Mouse (Mus musculus) heart, embryonic 12.5 days (tissue): Measurements from ENCODE around the gene Spire2. TPM values are rescaled to one million over a fixed set of nuclear protein-coding genes. Genes with fewer than 3 reads are reported as not detected.

ENCODE experiments used
- ATAC-seq: fragments of 200-750 bp; cut with Nextera tagmentation; 2 replicates; pipeline ENCODE4 v1.8.0; 2017; ENCODE audit warnings: moderate TSS enrichment, moderate library complexity; ENCODE audit not compliant: insufficient number of reproducible peaks, low FRiP score
- H3K27ac ChIP-seq: fragments of 300-500 bp; sonication (generic); 2 replicates; pipeline ENCODE4 v1.5.1; 2016; ENCODE audit warnings: mild to moderate bottlenecking, moderate library complexity; ENCODE audit not compliant: poor library complexity, severe bottlenecking
- H3K27me3 ChIP-seq: fragments of 300-500 bp; sonication (generic); replicated peaks from 2 replicates; pipeline ENCODE4 v1.6.1; 2016; ENCODE audit warnings: mild to moderate bottlenecking, moderate library complexity
- H3K36me3 ChIP-seq: fragments of 300-500 bp; sonication (generic); 2 replicates; pipeline ENCODE4 v1.6.1; 2016; ENCODE audit warnings: mild to moderate bottlenecking, moderate library complexity
- H3K4me1 ChIP-seq: fragments of 300-500 bp; sonication (generic); replicated peaks from 2 replicates; pipeline ENCODE4 v1.6.1; 2016; ENCODE audit warnings: mild to moderate bottlenecking
- H3K4me2 ChIP-seq: fragments of 300-500 bp; sonication (generic); 2 replicates; pipeline ENCODE4 v1.6.1; 2016; ENCODE audit warnings: mild to moderate bottlenecking, moderate library complexity
- H3K4me3 ChIP-seq: fragments of 300-500 bp; sonication (generic); 2 replicates; pipeline ENCODE4 v1.5.1; 2016; ENCODE audit warnings: mild to moderate bottlenecking
- H3K9ac ChIP-seq: fragments of 300-500 bp; sonication (generic); 2 replicates; pipeline ENCODE4 v1.6.1; 2016; ENCODE audit warnings: mild to moderate bottlenecking, moderate library complexity
- H3K9me3 ChIP-seq: fragments of 300-500 bp; sonication (generic); replicated peaks from 2 replicates; pipeline ENCODE4 v1.6.1; 2016; ENCODE audit warnings: mild to moderate bottlenecking, moderate library complexity
- WGBS: fragments of 180-500 bp; shearing (Covaris S2); methylation state at CpG from one replicate; pipeline ENCODE4 v1.1.7; 2016; 5-methylcytosine and 5-hydroxymethylcytosine counted together
- polyA plus RNA-seq: library from polyadenylated mRNA; unstranded; fragments of >200 nt; fragmentation: Nextera tagmentation; extraction: Ambion mirVana; gene quantifications from 2 replicates; pipeline ENCODE4 v1.2.1, GENCODE M21; 2016

The Spire2 gene
- polyA plus RNA-seq, 1 experiment from 2014 or later, result 3.4 TPM

DNA sequence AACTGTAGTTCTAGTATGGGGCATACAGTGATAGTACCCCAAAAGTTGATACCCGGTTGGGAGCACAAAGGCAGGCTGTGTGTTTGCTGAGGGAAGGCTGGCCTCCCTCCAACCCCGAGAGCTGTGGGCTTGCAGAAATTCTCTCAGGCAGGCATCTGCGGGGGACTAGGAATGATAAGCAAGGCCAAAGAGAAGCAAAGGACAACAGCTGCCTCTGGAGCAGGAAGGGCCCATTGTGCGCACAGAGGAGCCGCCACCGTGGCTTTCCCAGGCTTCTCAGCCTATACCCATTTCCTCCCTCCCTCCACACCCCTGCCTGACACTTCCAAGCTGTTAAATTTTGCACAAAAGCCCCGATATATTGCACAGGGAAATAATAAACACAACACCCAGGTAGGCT lies 1.4 kb downstream of the Spire2 start:
- Histone ChIP-seq H3K9me3 (no peaks in the 10 kb centered on the region), H3K9ac (no peak overlapping the region), H3K27me3 (peaks cover 19% of the 10 kb centered on the region), H3K4me1 (peaks cover 35% of the 10 kb centered on the region), H3K27ac (peak overlapping the region; percentile 30; the same call in 1 of the 2 replicates), H3K4me3 (peak overlapping the region; percentile 21; the same call in 1 of the 2 replicates), H3K4me2 (peak overlapping the region; percentile 34), H3K36me3 (no peaks in the 10 kb centered on the region)
- 5% methylated on average over 7 of the region's 7 CpGs for WGBS
- no peak for ATAC-seq

- Histone ChIP-seq H3K4me3 (no peak overlapping the region), H3K4me2 (peak overlapping the region; percentile 34), H3K4me1 (peaks cover 35% of the 10 kb centered on the region), H3K9ac (no peak overlapping the region), H3K36me3 (no peaks in the 10 kb centered on the region), H3K27ac (peak overlapping the region; percentile 30; the same call in 1 of the 2 replicates), H3K27me3 (peaks cover 19% of the 10 kb centered on the region), H3K9me3 (no peaks in the 10 kb centered on the region)
- no peak for ATAC-seq
- WGBS, result 15% methylated on average over 1 of the region's 1 CpGs
Measured at GRCm38 (mm10) chr8:123334467-123334866, 2.0 kb downstream of the Spire2 start.

- H3K4me3 ChIP-seq, result no peak overlapping the region
- ATAC-seq, result no peak
Measured at GRCm38 (mm10) chr8:123337475-123337874, 5.0 kb downstream of the Spire2 start.

GRCm38 (mm10) chr8:123340071-123340470 lies 7.6 kb downstream of the Spire2 start:
- no peak for ATAC-seq
- no peak overlapping the region for H3K9ac ChIP-seq
- H3K27ac ChIP-seq, result no peak overlapping the region
- no peak overlapping the region for H3K4me2 ChIP-seq
- WGBS, result 94% methylated on average over 4 of the region's 4 CpGs
- peaks cover 11% of the 10 kb centered on the region for H3K4me1 ChIP-seq
- no peak overlapping the region for H3K4me3 ChIP-seq
- H3K36me3 ChIP-seq, result no peaks in the 10 kb centered on the region
- peaks cover 5% of the 10 kb centered on the region for H3K9me3 ChIP-seq
- H3K27me3 ChIP-seq, result no peaks in the 10 kb centered on the region

More at GRCm38 (mm10) chr8:123337475-123337874, 5.0 kb downstream of the Spire2 start:
- peaks cover 21% of the 10 kb centered on the region for H3K4me1 ChIP-seq
- peaks cover 5% of the 10 kb centered on the region for H3K9me3 ChIP-seq
- H3K27me3 ChIP-seq, result peaks cover 19% of the 10 kb centered on the region
- H3K9ac ChIP-seq, result no peak overlapping the region
- no peak overlapping the region for H3K4me2 ChIP-seq
- no peaks in the 10 kb centered on the region for H3K36me3 ChIP-seq
- no peak overlapping the region for H3K27ac ChIP-seq
- 75% methylated on average over 3 of the region's 3 CpGs for WGBS

- no peaks in the 10 kb centered on the region for H3K27me3 ChIP-seq
- no peak overlapping the region for H3K27ac ChIP-seq
- H3K4me2 ChIP-seq, result no peak overlapping the region
- peaks cover 11% of the 10 kb centered on the region for H3K4me1 ChIP-seq
- WGBS, result 81% methylated on average over 27 of the region's 27 CpGs
- no peak overlapping the region for H3K4me3 ChIP-seq
- ATAC-seq, result no peak
- H3K9ac ChIP-seq, result no peak overlapping the region
- no peaks in the 10 kb centered on the region for H3K36me3 ChIP-seq
- peaks cover 5% of the 10 kb centered on the region for H3K9me3 ChIP-seq
Measured at GRCm38 (mm10) chr8:123341040-123342015, 8.8 kb downstream of the Spire2 start.

DNA sequence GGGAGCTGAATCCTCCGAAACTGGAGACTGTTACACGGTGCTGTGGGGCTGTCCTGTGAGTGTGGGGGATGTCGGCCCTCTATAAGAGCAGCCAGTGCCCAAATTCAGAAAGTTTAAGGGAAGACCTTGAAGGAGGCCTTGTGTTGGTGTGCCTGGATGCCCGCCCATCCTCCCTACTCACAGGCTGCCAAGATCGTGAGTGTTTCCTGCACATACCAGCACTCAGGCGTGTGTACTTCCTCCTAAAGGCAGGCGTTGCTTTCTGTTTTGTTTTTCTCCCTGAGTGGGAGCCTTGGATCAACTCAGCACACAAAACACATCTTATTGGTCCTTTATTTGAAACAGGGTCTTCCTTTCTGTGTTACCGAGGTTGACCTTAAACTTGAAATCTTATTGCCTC lies 9.7 kb downstream of the Spire2 start:
- Histone ChIP-seq H3K27me3 (no peaks in the 10 kb centered on the region), H3K27ac (no peak overlapping the region), H3K4me2 (no peak overlapping the region), H3K9me3 (peaks cover 5% of the 10 kb centered on the region), H3K9ac (no peak overlapping the region), H3K4me1 (peaks cover 11% of the 10 kb centered on the region), H3K4me3 (no peak overlapping the region), H3K36me3 (no peaks in the 10 kb centered on the region)
- WGBS, result 69% methylated on average over 8 of the region's 8 CpGs
- ATAC-seq, result no peak

DNA sequence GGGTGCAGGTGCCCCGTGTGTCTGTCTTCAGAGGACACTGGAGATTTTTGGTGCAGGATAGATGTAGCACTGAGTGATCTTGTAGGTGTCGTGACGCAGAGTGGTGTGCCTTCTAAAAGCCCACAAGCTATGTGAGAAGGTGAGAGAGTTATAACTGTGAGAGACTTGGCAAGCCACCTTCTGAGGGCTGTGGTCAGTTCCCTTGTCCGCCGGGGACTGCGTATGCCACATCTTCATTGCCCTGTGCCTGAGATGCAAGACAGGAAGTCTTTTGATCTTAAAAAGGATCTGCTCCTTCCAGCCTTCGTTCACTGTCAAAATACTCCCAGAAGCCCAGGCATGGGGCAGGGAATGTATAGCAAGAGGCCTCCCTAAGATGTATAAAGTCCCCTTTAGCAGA lies 10.4 kb downstream of the Spire2 start:
- 72% methylated on average over 7 of the region's 7 CpGs for WGBS

DNA sequence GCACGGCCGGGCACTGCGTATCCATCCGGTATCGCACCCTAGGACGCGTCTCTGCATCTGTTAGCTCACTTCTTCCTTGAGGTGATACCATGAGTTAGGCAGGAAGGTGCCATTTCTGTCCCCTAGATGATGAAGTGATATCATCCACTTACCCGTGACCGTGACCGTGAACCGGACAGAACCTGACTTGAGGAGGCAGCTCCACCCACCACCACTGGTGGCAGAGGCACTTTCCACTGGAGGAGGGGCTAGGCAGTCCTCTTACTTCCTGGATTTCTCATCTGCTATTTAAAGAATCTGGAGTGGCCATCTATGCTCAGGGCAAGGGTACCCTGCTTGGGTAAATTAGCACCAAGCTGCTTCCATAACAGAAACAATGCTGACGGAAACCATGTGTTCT lies 10.9 kb downstream of the Spire2 start:
- Histone ChIP-seq H3K4me2 (no peak overlapping the region), H3K27ac (0 out of 2 replicates have a peak overlapping the region, but pooled peaks have one; percentile 4), H3K27me3 (no peaks in the 10 kb centered on the region; the same call in 1 of the 2 replicates), H3K9me3 (peaks cover 5% of the 10 kb centered on the region), H3K36me3 (no peaks in the 10 kb centered on the region), H3K4me1 (peaks cover 20% of the 10 kb centered on the region), H3K4me3 (no peak overlapping the region), H3K9ac (no peak overlapping the region)
- ATAC-seq, result no peak
- 72% methylated on average over 12 of the region's 12 CpGs for WGBS

More for the DNA sequence above, 10.4 kb downstream of the Spire2 start:
- no peak overlapping the region for H3K4me2 ChIP-seq
- peaks cover 15% of the 10 kb centered on the region for H3K4me1 ChIP-seq
- no peaks in the 10 kb centered on the region for H3K36me3 ChIP-seq
- H3K27me3 ChIP-seq, result no peaks in the 10 kb centered on the region; the same call in 1 of the 2 replicates
- no peak for ATAC-seq
- no peak overlapping the region for H3K27ac ChIP-seq
- no peak overlapping the region for H3K9ac ChIP-seq
- peaks cover 5% of the 10 kb centered on the region for H3K9me3 ChIP-seq
- no peak overlapping the region for H3K4me3 ChIP-seq

DNA sequence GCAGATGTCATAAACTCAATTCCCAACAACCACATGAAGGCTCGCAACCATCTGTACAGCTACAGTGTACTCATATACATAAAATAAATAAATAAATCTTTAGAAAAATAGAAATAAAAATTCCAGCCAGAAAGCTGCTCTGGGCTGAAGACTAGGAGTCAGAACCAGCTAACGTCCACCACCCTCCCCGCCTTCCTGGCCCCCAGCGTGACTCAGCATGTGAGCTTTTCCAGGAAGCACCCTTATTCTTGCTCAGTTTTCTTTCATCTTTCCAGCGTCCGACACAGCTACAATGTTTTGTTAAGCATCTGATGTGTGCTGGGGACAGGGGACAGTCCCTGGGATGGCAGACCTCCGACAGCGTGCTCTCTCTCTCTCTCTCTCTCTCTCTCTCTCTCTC lies 12.6 kb downstream of the Spire2 start:
- no peak overlapping the region for H3K4me2 ChIP-seq
- H3K27me3 ChIP-seq, result no peaks in the 10 kb centered on the region; the same call in 1 of the 2 replicates
- 73% methylated on average over 8 of the region's 8 CpGs for whole genome bisulfite sequencing
- no peaks in the 10 kb centered on the region for H3K36me3 ChIP-seq
- H3K9me3 ChIP-seq, result peaks cover under 1% of the 10 kb centered on the region
- no peak overlapping the region for H3K9ac ChIP-seq
- no peak overlapping the region for H3K27ac ChIP-seq
- no peak for ATAC-seq
- peaks cover 28% of the 10 kb centered on the region for H3K4me1 ChIP-seq
- no peak overlapping the region for H3K4me3 ChIP-seq

DNA sequence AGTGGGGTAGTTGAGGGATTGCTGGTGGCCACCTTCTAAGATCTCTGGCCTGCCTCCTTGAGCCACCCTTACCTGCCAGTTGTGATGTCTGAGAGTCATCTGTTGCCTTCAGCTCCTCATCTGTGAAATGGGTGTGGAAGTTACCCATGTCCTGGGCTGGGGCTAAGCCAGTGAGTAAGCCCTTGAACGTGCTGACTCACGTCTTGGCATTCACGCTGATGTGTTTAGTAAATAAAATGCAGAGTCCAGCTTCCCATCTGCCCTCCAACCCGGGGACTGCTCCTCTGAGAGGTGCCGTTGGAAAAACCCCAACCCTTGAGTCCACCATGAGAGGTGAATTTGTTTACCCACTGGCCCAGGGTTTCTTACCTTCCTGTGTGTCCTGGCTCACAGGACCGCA lies 13.3 kb downstream of the Spire2 start:
- Histone ChIP-seq H3K4me3 (no peak overlapping the region), H3K4me1 (peaks cover 28% of the 10 kb centered on the region), H3K9me3 (no peaks in the 10 kb centered on the region), H3K9ac (no peak overlapping the region), H3K36me3 (no peaks in the 10 kb centered on the region), H3K27me3 (no peaks in the 10 kb centered on the region; the same call in 1 of the 2 replicates), H3K27ac (no peak overlapping the region), H3K4me2 (no peak overlapping the region)
- 74% methylated on average over 6 of the region's 6 CpGs for WGBS
- ATAC-seq, result no peak

DNA sequence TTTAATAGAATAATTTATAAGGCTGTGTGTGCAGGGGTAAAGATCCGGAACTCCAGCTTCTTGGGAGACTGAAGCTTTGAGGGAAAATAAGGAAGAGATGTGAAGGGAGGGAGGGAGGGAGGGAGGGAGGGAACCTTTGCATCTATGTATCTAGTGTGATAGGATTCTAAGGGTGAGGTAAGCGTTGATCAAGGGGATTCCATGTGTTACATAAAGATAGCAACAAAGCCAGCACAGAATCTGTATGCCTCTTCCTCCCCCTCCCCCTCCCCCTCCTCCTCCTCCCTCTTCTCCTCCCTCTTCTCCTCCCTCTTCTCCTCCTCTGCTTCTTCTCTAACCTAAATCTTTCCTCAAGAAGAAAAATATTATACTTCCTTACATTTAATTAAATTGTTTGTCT lies 14.8 kb downstream of the Spire2 start:
- ATAC-seq, result no peak
- Histone ChIP-seq H3K4me2 (no peak overlapping the region), H3K4me1 (peaks cover 28% of the 10 kb centered on the region), H3K36me3 (no peaks in the 10 kb centered on the region), H3K27ac (no peak overlapping the region), H3K9me3 (no peaks in the 10 kb centered on the region), H3K27me3 (no peaks in the 10 kb centered on the region; the same call in 1 of the 2 replicates), H3K9ac (no peak overlapping the region), H3K4me3 (no peak overlapping the region)
- WGBS, result 52% methylated on average over 2 of the region's 2 CpGs
